8 mouse cellular contexts compared by ENCODE assay signal in the genomic region with DNA sequence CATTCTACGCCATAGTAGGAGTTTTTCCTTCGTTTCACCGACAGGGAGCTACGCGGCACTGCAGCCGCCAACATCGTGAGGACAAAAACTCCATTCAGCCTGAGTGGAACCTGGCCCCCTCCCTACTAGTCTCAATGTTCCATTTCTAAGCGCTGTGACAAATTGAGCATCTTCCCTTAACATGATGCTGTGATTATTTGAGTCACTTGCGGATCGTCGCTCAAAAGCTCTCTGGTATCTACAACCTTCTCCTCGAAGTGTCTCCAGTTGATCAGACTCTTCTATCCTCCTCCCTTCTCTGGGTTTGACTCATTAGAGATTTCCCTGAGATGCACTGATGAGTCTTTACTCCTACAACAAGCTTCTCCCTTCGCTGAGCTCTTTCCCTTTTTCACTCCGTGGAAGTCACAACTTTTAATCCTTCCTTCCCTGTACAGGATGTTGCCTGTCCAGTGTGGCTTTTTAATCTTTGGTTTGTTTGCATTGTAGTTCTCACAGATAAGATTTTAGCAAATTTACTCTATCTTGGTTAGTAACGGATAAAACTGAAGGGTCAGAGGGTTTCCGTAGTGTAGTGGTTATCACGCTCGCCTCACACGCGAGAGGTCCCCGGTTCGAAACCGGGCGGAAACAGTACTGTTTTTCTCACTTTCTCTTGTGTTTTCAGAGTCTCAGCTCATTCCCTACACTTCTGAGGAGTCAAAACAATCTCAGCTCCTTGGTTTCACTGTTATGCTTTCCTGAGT.
DNase-seq lines count a peak whose midpoint lies in the region; ATAC-seq lines count a peak whose summit lies in the region.

No protein-coding gene starts in this region.

- DNase-seq in right cerebral cortex, adult 2 months (ENCODE audit: low spot score in 2 of 2), result peak; percentile 70 to 73
- no peak for DNase-seq in right cerebral cortex, adult 18-20 months
- peak; percentile 69 for DNase-seq in c-Kit-positive CD71-positive TER-119-positive erythroid progenitor cells, embryonic 14.5 days (ENCODE audit: low spot score)
- DNase-seq in hindbrain, embryonic 11.5 days (ENCODE audit: low spot score), result peak; percentile 76
- DNase-seq in midbrain, embryonic 11.5 days (ENCODE audit: low spot score, missing footprints), result peak; percentile 97
- DNase-seq in urinary bladder, postnatal 14 days (ENCODE audit: low spot score), result no peak
- no peak for DNase-seq in cerebellum, adult 11 months
- no peak for DNase-seq in ovary, postnatal 36 days (ENCODE audit: low spot score)

- peaks cover 3% of the 10 kb centered on the region; the same call in 1 of the 2 replicates for H3K4me1 ChIP-seq in hindbrain, embryonic 11.5 days (replicated peaks; ENCODE audit: control insufficient read depth, insufficient read depth, low read length)
- H3K4me1 ChIP-seq in midbrain, embryonic 11.5 days (ENCODE audit: control insufficient read depth, insufficient read depth, low read length), result 0 out of 2 replicates have a peak, but pooled peaks cover 2% of the 10 kb centered on the region

- H3K36me3 ChIP-seq in hindbrain, embryonic 11.5 days (ENCODE audit: control insufficient read depth, insufficient read depth, low read length), result no peaks in the 10 kb centered on the region
- H3K36me3 ChIP-seq in midbrain, embryonic 11.5 days (ENCODE audit: control insufficient read depth, insufficient read depth, low read length), result no peaks in the 10 kb centered on the region

- H3K27me3 ChIP-seq in hindbrain, embryonic 11.5 days (ENCODE audit: control insufficient read depth, insufficient read depth, low read length), result peaks cover 23% of the 10 kb centered on the region
- H3K27me3 ChIP-seq in midbrain, embryonic 11.5 days (ENCODE audit: control insufficient read depth, insufficient read depth, low read length), result peaks cover 23% of the 10 kb centered on the region

- peak overlapping the region; percentile 43 for H3K4me2 ChIP-seq in hindbrain, embryonic 11.5 days (replicated peaks; ENCODE audit: low read depth, low read length)
- peak overlapping the region; percentile 45 for H3K4me2 ChIP-seq in midbrain, embryonic 11.5 days

- H3K27ac ChIP-seq in hindbrain, embryonic 11.5 days (ENCODE audit: low read depth, low read length), result no peak overlapping the region
- H3K27ac ChIP-seq in midbrain, embryonic 11.5 days (ENCODE audit: low read depth, low read length), result no peak overlapping the region

- H3K4me3 ChIP-seq in hindbrain, embryonic 11.5 days (ENCODE audit: low read depth, low read length), result peak overlapping the region; percentile 25
- peak overlapping the region; percentile 29 for H3K4me3 ChIP-seq in midbrain, embryonic 11.5 days (ENCODE audit: low read depth, low read length)

- under 1% methylated on average over 24 of the region's 24 CpGs for WGBS in hindbrain, embryonic 11.5 days
- under 1% methylated on average over 24 of the region's 24 CpGs for WGBS in midbrain, embryonic 11.5 days

- no peak overlapping the region for H3K9ac ChIP-seq in hindbrain, embryonic 11.5 days (ENCODE audit: low read depth, low read length)
- H3K9ac ChIP-seq in midbrain, embryonic 11.5 days (ENCODE audit: low read length), result peak overlapping the region; percentile 53

- H3K9me3 ChIP-seq in hindbrain, embryonic 11.5 days (ENCODE audit: control insufficient read depth, low read length), result no peaks in the 10 kb centered on the region
- no peaks in the 10 kb centered on the region for H3K9me3 ChIP-seq in midbrain, embryonic 11.5 days (ENCODE audit: control insufficient read depth, low read length)

- peak; percentile 68 for ATAC-seq in hindbrain, embryonic 11.5 days (ENCODE audit: low FRiP score)
- peak; percentile 59 for ATAC-seq in midbrain, embryonic 11.5 days (ENCODE audit: low FRiP score)

Comparison
In these comparisons a context has a peak if more than half of its experiments do, and no peak if none do; other contexts are left out.
1. DNase-seq: peak in right cerebral cortex, adult 2 months (2 of 2), c-Kit-positive CD71-positive TER-119-positive erythroid progenitor cells, embryonic 14.5 days (single experiment), hindbrain, embryonic 11.5 days (single experiment) and midbrain, embryonic 11.5 days (single experiment); none in right cerebral cortex, adult 18-20 months (single experiment), urinary bladder, postnatal 14 days (single experiment), cerebellum, adult 11 months (single experiment) and ovary, postnatal 36 days (single experiment).